Mouse (Mus musculus): ENCODE results near the gene Numb.

Numb gene

DNA sequence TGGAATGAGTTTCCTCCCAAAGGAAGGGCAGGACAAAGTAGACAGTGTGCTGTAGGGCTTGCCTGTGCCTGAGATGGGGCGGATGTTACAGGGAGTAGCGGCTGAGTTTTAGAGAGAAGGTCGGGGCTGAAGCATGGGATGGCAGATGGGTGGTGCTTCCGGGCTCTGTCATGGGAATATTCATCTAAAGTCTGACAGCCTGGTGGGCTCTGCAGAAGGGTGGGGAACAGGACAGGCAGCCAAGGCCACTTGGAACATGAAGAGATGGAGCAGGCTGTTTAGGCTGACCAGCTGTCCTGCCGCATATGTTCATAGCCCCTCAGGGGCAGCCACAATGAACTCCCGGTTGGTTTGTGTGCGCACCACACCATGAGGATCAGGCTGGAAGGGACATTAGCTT, 140.5 kb downstream of the Numb start:
- no peak for DNase-seq

DNA sequence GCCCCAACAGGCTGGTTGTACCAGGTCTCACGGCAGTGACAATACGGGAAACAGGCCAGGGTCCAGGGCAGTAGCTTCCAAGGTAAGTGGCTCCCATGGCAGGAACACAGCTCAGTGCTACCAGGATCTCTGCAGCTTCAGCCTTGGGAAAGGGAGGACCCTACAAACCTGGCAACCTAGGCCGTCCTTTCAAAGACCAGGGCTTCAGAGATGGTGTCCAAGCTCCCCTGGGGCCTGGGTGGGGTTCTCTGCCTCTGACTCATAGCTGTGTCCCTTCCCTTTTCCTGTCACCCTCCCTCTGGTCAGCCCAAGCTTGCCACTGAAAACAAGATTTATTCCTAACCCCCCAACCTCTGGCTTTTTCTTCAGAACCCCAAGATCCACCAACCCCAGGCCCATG, 141.6 kb downstream of the Numb start:
- DNase-seq, result no peak

DNA sequence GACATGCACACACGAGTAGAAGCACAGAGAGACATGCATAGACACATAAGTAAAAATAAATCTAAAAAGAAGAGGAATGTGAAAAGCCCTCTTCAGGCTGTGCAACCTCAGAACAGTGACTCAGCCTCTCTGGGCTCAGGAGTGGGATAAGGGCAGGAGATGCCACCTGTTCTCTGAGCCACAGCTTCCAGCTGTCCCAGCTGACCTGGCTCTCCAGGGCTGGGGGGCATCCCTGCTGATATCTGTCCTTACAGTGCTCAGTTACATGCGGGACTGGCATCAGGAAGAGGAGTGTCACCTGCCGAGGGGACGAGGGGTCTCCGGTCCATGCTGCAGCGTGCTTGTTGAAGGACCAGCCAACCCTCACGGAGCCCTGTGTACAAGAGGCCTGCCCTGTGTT, 145.0 kb downstream of the Numb start:
- DNase-seq, result no peak

DNA sequence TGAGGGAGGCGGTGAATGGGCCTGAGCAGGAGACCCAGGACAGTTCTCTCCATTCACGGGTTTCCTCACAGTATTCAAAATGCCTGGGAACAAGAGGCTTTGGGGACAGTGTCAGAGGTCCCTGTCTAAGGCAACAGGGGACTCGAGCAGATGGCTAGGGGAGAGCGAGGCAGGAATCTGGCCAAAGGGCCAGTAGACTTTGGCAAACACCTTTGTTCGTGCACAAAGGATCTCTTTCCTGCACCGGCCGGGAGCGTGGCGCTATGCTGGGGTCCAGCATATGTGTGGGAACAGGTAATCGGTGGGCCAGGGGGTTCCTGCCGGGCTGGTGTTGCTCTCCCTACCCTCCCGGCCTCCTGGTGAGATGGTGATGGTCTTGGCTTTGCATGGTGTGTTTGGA, 146.1 kb downstream of the Numb start:
- DNase-seq, result no peak

- DNase-seq, result peak; percentile 12 to 55
Measured at GRCm38 (mm10) chr12:83770418-83771256, 151.1 kb downstream of the Numb start.

- DNase-seq, result no peak
Measured at GRCm38 (mm10) chr12:83768235-83768899, 153.4 kb downstream of the Numb start.

DNA sequence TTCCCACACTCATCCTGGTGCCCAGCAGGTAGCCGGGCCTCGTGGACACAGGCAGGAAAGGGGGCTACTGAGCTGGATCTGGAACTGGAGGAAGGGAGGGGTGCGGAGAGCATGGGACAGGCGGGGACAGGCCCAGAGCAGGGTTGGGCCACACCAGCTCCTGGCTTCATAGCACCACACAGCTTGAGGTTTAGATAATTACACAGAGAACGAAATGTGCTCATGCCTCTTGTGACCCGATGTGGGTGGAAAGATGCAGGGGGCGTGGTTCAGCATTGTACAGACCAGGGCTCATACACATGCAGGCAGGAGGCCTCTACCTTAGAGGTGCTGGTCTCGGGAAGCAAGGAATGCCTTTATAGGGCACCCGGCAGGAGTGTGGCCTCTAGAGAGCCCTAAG, 153.9 kb downstream of the Numb start:
- DNase-seq, result no peak

GRCm38 (mm10) chr12:83765965-83766603, 155.7 kb downstream of the Numb start:
- no peak for DNase-seq

GRCm38 (mm10) chr12:83764519-83764918, 157.2 kb downstream of the Numb start:
- no peak for DNase-seq

DNA sequence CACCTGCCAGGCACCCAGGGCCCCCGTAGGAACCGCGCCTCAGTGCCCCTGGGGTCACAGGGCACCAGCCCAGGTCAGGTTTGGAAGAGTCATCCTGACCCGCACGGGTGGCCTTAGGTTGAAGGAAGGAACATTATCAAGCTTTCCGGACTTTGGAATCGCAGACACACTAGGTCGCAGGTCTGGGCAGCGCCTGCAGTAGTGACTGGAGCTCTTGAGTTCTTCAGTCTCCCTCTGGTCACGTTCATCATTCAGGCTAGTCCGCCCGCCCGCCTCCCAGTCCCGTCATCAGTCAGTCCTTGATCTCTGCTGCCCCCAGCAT, 157.7 kb downstream of the Numb start:
- no peak for DNase-seq

- peak; percentile 22 to 39 for DNase-seq
Measured at GRCm38 (mm10) chr12:83763311-83764043, 158.3 kb downstream of the Numb start, which contains the start of gene Papln. TSS of gene Papln (plus strand) at chr12:83763634.

GRCm38 (mm10) chr12:83762706-83763105, 159.0 kb downstream of the Numb start:
- no peak for DNase-seq

- DNase-seq, result no peak
Measured at GRCm38 (mm10) chr12:83760201-83760600, 161.5 kb downstream of the Numb start.

DNA sequence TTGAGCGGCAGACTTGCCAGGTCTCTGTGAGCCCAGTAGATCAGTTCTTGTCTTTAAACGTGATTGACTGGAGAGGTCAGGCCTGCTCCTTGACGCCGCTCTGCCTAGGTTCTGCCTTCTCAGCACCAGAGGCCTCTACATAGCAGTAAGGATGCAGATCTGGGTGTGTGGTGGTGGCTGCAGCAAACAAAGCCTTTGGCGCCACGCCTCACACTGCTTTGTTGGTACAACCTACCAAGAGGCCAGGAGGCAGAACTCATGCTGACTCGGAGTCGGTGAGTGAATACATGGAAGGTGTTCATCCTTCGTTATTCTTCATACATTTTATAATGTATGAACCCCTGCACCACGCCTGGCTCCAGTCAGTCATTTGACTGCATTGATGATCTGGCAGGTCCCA, 163.0 kb downstream of the Numb start:
- no peak for DNase-seq

DNA sequence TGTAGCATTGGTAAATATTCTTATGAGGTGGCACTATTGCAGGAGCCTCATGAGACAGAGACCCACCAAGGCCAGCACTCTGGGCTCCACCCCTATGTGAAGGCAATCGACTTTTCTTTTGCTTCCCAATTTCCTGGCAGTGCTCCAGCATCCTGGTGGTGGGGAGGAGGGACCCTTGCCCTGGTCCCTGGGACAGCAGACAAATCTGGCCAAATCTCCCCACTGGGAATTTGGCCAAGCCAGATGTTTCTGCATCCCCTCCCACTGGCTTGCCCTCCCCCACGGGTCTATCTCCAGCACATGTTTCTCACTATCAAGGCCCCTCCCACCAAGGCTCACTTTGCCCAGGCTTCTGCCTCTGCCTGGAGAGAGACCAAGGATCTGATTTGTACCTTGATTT, 169.2 kb downstream of the Numb start:
- DNase-seq, result no peak

- no peak for DNase-seq
Measured at GRCm38 (mm10) chr12:83749186-83749585, 172.5 kb downstream of the Numb start.
